Comparison of ENCODE assay signal across 16 mouse cellular contexts in the genomic region with DNA sequence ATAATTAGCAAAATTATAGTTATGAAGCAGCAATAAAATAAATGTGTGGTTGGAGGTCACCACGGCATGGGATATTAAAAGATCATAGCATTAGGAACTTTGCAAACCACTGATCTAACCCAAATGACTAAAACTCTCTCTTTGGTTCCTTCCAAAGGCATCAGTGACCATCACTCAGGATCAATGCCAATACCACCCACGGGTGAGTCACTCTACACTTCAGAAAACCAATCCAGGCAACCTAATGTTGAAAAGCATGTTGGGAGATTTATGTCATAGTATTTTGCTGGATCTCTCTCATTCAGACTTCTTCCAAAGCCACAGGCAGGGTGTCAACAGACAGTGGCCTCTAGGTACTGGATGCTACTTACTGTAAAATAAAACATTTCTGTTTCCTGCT.
"Had no signal": no experiment of that assay in that cellular context is flagged by ENCODE, and none has a peak within 500 bp of the region (broad histone marks: within the 10 kb centered on the region; RNA-seq: fewer than 3 reads in every experiment).

No protein-coding gene starts in this region.

- H3K4me1 ChIP-seq: midbrain, embryonic 12.5 days; midbrain, embryonic 15.5 days; neural tube, embryonic 12.5 days; neural tube, embryonic 15.5 days had no signal

- H3K27me3 ChIP-seq: midbrain, embryonic 12.5 days; midbrain, embryonic 15.5 days; neural tube, embryonic 12.5 days; neural tube, embryonic 15.5 days had no signal

- DNase-seq: kidney, adult 8-10 months; kidney, postnatal 25 days; layer of hippocampus, adult 9-11 months; liver, postnatal 0 days; lung, embryonic 14.5 days; retina, postnatal 1 day; thymus, adult 18-20 months; thymus, postnatal 36 days had no signal

- H3K4me3 ChIP-seq: layer of hippocampus, adult 2 months; left cerebral cortex, adult 2 months; midbrain, embryonic 12.5 days; midbrain, embryonic 15.5 days; neural tube, embryonic 12.5 days; neural tube, embryonic 15.5 days had no signal

- H3K27ac ChIP-seq: layer of hippocampus, adult 2 months; left cerebral cortex, adult 2 months; liver, embryonic 14.5 days; macrophage; midbrain, embryonic 12.5 days; midbrain, embryonic 15.5 days; neural tube, embryonic 12.5 days; neural tube, embryonic 15.5 days had no signal
